Mouse (Mus musculus): Measurements from ENCODE around the gene Frmd8.
"Not testable (repeated sequence)": the region's sequence is repeated elsewhere in the genome, so short reads cannot be mapped to it uniquely, and the experiment has no call there.

Gene Frmd8

DNA sequence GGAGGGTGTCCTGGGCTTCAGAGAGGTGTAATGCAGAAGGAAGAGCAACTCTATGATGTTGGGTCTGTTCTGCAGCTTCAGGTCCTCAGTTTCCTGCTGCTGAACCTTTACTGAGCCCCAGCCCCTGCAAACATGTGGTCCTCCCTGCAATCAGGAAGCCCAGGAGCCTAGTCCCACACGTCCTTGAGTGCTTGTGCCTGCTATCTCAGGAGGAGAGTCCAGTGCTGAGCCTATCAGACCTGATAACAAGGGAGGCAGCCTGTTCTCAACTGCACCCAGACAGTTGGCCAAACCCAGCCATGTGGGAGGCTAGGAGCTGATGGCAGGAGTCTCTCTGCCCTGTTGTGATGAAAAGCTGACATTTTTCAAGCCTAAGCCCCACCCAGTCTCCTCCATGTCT, 8.9 kb upstream of the Frmd8 start:
- no peak for DNase-seq

GRCm38 (mm10) chr19:5882079-5882478, 7.0 kb upstream of the Frmd8 start:
- DNase-seq = not testable (repeated sequence)

DNA sequence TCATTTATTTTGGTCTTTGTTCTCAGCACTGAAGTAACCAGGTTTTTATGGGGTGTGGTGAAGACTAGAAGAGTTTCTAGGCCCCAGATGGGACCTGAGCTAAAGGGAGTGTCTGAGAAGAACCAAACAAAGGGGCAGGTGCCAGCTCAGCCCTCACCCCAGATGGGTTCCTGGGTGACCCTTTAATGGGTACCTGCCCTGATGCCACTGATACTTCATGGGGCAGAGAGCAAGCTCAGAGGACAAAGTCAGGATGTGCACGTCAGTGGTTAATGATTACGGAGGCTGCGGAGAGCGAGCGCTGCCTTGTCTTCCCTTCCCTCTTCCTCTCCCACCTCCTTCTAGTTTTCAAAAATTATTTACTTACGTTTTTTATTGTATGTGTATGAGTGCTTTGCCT, 6.1 kb upstream of the Frmd8 start:
- no peak for DNase-seq

GRCm38 (mm10) chr19:5879735-5880134, 4.7 kb upstream of the Frmd8 start:
- no peak for DNase-seq

DNA sequence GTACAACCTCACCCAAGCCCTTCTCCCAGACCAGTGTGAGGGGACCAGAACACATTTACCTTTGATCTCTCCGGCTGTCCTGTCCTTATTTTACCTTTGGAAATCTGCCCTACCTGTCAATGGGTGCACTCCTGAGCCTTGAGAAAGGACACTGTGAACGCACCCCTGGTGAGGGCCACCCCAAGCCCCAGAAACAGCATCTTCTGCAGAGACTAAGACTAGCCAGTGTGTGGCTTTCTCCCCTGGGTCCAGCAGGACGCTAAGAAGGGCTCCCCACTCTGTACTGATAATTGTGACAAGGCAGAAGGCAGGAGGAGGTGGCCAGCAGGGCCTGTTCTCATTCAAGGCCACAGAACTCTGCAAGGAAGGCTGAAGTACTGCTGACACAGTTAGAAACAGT, 3.8 kb upstream of the Frmd8 start:
- no peak for DNase-seq

GRCm38 (mm10) chr19:5878362-5878722, 3.3 kb upstream of the Frmd8 start:
- no peak for DNase-seq

- peak; percentile 78 to 80 for DNase-seq
These were observed 2.7 kb upstream of the Frmd8 start, which contains the start of gene Slc25a45 for GRCm38 (mm10) chr19:5877618-5878361. TSS of gene Slc25a45 (plus strand) at chr19:5877808.

- DNase-seq = no peak
These were observed 594 bp downstream of the Frmd8 start for GRCm38 (mm10) chr19:5874391-5874968.

GRCm38 (mm10) chr19:5872931-5873556, 2.0 kb downstream of the Frmd8 start:
- no peak for DNase-seq

DNA sequence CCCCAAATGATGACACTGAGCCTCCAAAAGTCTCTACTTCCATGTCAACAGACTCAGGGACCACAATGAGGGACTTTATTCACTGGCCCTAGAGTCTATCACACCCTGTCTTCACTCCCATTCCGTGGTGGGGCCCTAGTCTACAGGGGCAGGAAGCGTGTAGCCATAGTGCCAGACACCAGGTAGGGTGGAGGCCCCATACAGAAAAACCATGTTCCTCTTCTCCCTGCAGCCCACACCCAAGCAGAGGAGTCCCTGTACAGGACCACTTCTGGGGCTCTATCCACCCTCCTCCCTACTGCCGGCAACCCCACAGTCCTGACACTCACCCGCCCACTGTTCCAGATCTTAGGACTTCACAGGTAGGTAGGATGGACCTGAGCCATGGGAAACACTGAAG, 2.5 kb downstream of the Frmd8 start:
- DNase-seq = no peak

DNA sequence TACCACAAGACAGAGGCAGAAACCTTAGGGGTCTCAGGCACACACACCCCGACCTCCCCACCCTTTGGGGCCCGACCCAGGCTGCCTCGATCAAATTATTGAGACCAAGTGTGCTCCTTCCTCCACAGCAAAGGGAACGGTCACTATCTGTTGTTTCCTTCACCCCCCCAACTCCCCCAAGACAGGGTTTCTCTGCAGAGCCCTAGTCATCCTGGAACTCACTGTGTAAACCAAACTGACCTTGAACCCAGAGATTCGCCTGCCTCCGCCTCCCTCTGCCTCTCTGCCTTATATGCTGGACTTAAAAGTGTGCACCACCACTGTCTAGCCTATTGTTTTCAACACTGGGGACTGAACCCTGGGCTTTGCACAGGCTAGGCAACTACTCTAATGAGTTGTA, 3.4 kb downstream of the Frmd8 start:
- no peak for DNase-seq

GRCm38 (mm10) chr19:5871273-5871672, 3.8 kb downstream of the Frmd8 start:
- DNase-seq = no peak

- no peak for DNase-seq
These were observed 7.0 kb downstream of the Frmd8 start for GRCm38 (mm10) chr19:5868096-5868495.

- no peak for DNase-seq
These were observed 10.2 kb downstream of the Frmd8 start for GRCm38 (mm10) chr19:5864710-5865398.

- no peak for DNase-seq
These were observed 11.3 kb downstream of the Frmd8 start for GRCm38 (mm10) chr19:5863776-5864175.

DNA sequence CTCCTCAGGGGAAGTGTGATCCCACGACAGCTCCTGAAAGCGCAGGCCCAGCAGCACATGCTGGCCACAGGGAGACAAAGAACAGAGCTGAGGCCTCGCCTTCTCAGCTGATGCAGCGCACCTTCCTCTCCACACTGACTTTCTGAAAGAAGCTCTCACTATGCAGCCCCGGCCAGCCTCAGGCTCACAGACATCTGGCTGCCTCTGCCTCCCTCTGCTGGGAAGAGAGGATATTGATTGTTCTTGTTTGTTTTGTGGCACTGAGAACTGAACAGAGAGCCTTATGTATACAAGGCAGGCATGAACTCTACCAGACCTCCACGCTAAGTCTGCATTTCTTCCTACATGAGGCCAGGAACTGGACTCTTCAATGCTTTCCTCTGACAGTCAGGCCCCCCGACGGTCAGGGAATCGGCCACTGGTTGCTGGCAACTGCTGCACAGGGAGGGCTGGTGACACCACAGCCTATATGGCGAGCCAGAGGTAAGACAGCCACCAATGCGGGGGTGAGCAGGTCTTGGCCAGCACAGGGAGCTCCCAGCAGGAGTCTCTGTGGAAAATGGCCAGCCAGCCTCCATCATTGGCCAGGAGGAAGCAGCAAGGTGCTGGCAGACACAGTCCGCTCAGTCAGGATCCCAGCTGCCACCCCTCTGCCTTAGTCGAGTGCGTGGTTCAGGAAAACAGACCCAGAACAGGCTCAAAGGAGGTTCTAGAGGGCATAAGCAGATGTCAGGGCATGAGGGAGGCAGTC, 12.6 kb downstream of the Frmd8 start:
- DNase-seq = peak; percentile 34 to 39

DNA sequence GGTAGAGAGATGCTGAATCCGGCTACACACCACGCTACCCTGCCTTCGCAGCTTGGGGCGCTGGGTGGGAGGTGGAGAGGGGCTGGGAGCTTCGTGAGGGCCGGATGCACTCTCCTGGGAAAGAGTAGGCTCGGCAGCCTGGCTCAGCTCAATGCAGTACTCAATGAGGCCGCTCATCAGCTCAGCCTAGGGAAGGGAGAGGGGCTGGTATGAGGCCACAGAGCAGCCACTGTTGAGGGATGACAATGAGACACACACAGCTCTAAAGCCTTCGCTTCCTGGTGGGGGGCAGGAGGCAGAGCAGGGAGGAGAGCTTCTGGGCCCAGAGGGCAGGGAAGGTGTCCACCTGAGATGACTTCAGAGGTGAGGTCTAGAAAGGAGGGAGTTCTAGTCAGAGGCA, 18.5 kb downstream of the Frmd8 start:
- no peak for DNase-seq

DNA sequence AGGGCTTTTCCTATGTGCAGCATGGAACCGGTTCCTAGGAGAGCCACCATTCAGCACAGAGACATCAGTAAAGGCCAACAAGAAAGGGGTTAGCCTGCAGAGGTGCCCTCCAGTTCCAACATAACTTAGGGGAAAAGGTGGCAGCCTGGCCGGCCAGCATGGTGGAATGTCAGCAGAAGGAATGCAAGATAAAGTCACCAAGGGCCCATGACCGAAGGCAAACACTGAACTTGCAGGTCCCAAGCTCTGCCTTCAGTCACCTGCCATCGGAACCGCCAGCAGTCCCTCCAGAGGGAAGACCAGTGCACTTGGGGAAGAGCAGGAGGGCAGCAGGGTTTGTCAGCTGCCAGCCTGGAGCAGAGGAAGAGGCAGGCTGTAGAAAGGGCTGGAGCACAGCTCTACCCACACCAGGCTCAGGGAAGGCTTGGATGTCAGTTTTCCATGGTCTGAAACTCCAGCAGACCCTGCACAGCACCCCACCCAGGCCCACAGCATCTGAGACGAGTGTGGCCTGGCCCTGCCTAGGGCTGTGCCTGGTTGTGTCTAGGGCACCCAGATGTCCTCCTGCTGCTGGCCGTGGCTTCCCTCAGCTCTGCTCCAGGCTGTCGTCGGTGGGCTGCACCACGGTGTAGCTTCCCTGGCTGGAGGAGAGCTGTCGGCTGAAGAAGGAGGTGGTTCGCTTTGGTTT, 22.9 kb downstream of the Frmd8 start:
- no peak for DNase-seq

GRCm38 (mm10) chr19:5851481-5851971, 23.5 kb downstream of the Frmd8 start:
- no peak for DNase-seq

GRCm38 (mm10) chr19:5850860-5851259, 24.2 kb downstream of the Frmd8 start:
- DNase-seq = no peak

DNA sequence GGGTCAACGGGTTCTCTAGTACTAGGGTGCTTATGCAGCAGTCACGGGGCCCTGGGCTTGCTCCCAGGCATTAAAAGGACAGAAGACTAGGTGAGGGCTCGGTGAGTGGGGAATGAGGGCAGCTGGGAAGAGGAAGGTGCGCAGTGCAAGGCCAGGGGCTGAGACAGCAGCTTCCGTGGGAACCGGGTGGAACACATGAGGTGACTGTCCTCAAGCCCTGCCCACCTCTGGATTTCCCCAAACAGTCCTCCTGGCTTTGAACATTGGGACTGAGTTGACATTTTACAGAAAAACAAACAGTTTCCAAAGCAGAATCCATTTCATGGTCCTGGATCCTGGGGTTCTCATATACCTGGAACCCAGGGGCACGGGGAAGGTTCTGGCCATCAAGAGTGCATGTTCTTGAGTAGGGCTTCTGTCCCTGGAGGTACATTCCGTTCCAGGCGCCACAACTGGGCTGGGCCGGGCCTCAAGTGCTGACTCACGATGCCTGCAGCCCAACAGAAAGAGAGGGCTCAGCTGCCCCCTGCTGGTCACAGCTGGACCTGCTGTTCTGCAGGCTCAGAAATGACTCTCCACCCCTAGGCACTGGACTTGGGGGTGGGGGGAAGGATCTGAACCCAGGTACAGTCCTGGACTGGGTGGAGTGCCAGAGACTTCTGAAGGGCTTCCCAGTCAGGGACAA, 25.1 kb downstream of the Frmd8 start:
- DNase-seq = peak; percentile 93 to 96
